Mouse (Mus musculus): Measurements from ENCODE around the gene Khdc1c.

- TF ChIP-seq E2F4 (IDR thresholded peaks at IDR 0.05; ENCODE audit: insufficient read depth) (no peak), TCF3 (IDR thresholded peaks at IDR 0.05; ENCODE audit: insufficient read length, low read depth) (no peak), POLR2A (IDR thresholded peaks at IDR 0.05; ENCODE audit: insufficient read length, low read depth) (no peak), USF1 (IDR thresholded peaks at IDR 0.05; ENCODE audit: low read depth) (no peak), MAX (IDR thresholded peaks at IDR 0.05; ENCODE audit: low read depth) (no peak), MYOD1 (IDR thresholded peaks at IDR 0.05; ENCODE audit: control insufficient read depth in 1 of 3, insufficient read length in 2 of 3, low read depth in 2 of 3) (no peak), REST (IDR thresholded peaks at IDR 0.05; ENCODE audit: insufficient read depth, insufficient read length) (no peak)
Measured at GRCm38 (mm10) chr1:21323996-21324574, 44.0 kb upstream of the Khdc1c start.

Measured in myocyte (in vitro differentiated cells).